In the genomic region with DNA sequence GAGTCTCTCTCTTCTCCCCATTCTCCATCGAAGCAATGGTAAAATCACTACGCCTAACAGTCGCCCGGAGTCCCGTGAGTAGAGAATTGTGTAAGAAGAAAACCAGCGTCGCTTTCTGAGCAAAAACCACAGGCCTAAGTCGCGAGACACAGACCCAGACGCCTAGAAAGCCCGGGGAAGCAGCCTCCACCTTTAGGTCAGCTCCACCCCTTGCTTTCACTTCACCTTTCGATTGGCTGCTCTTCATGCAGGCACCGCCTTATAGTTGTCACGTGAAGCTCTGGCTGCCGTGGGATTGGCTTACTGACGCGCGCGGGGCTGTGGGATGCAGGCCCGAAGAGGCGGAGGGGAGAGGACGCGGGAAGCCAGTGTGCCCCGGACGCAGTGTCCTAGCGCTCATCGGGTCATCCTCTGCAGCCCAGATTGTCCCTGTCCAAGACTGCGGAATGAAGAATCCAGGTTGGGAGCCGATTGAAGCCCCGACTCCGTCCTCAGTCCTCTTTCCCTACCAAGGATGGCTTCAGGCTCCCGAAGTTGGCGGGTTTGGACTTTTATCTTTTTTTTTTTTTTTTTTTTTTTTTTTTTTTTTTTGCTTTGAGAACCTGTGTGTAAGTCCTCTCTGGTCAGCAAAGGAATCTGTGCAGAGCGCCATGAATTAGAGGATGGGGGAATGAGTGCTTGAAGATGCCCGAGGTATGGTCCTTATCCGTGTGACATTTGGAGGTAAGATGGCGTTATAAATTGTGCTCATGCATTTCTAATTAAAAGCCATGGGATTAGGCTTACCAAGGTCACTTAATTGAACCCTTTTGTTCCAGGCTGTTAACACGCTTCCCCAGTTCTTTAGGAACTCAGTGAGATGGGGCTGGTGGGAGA, we compare ENCODE assay signal across 8 mouse cellular contexts. TPM values are rescaled to one million over a fixed set of nuclear protein-coding genes. Genes with fewer than 3 reads are reported as not detected.
A peak's percentile ranks its signal among the peaks of the same experiment; 100 is the strongest.
DNase-seq lines count a peak whose midpoint lies in the region; ATAC-seq and TF ChIP-seq lines count a peak whose summit lies in the region.

No protein-coding gene starts in this region.

- H3K27ac ChIP-seq in brown adipose tissue, adult 24 weeks (replicated peaks; ENCODE audit: low read depth, low read length): peak overlapping the region; percentile 53
- peak overlapping the region; percentile 61 to 79 for H3K27ac ChIP-seq in heart, embryonic 14.5 days (replicated peaks in 1 of 2; ENCODE audit: control insufficient read depth in 1 of 2, insufficient read depth in 1 of 2, low read depth in 2 of 2, low read length in 2 of 2)
- peak overlapping the region; percentile 86 for H3K27ac ChIP-seq in liver, embryonic 14.5 days
- no peak overlapping the region for H3K27ac ChIP-seq in neural tube, embryonic 11.5 days (ENCODE audit: low read depth, low read length)
- H3K27ac ChIP-seq in stomach, postnatal 0 days (replicated peaks): peak overlapping the region; percentile 56; the same call in 1 of the 2 replicates

- H3K9me3 ChIP-seq in heart, embryonic 14.5 days (ENCODE audit: control insufficient read depth, low read length): no peaks in the 10 kb centered on the region
- H3K9me3 ChIP-seq in liver, embryonic 14.5 days (ENCODE audit: control insufficient read depth, low read length): no peaks in the 10 kb centered on the region
- no peaks in the 10 kb centered on the region for H3K9me3 ChIP-seq in neural tube, embryonic 11.5 days (ENCODE audit: control insufficient read depth, low read length)
- H3K9me3 ChIP-seq in stomach, postnatal 0 days (ENCODE audit: control insufficient read depth, low read length): no peaks in the 10 kb centered on the region

- ATAC-seq in heart, embryonic 14.5 days (ENCODE audit: insufficient number of reproducible peaks, insufficient read depth, low FRiP score, low read depth): peak; percentile 99
- peak; percentile 89 for ATAC-seq in liver, embryonic 14.5 days (ENCODE audit: insufficient read depth)
- peak; percentile 100 for ATAC-seq in neural tube, embryonic 11.5 days (ENCODE audit: insufficient read depth, low FRiP score, low TSS enrichment)
- peak; percentile 99 for ATAC-seq in stomach, postnatal 0 days (ENCODE audit: low FRiP score, low TSS enrichment)

- DNase-seq in CD4-positive, CD25-positive, alpha-beta regulatory T cell, adult 2 months (ENCODE audit: low read depth, low spot score): peak; percentile 96
- peak; percentile 62 for DNase-seq in fat pad, adult 2 months (ENCODE audit: extremely low read depth, low read depth, low spot score)
- DNase-seq in kidney, postnatal 25 days: peak; percentile 95 to 98
- peak; percentile 94 to 95 (median 95) for DNase-seq in liver, embryonic 14.5 days (ENCODE audit: low read depth in 3 of 3, low spot score in 3 of 3)
- peak; percentile 95 for DNase-seq in neural tube, embryonic 11.5 days (ENCODE audit: low spot score)
- DNase-seq in stomach, postnatal 0 days (ENCODE audit: low spot score): peak; percentile 94

- no peak for TF ChIP-seq CTCF in liver, embryonic 14.5 days (IDR thresholded peaks at IDR 0.05; ENCODE audit: low read depth)
- TF ChIP-seq CTCF in stomach, postnatal 0 days (IDR thresholded peaks at IDR 0.05; ENCODE audit: low read depth): no peak

- H3K4me2 ChIP-seq in heart, embryonic 14.5 days (ENCODE audit: low read length): peak overlapping the region; percentile 85
- H3K4me2 ChIP-seq in liver, embryonic 14.5 days (ENCODE audit: low read depth): peak overlapping the region; percentile 95
- H3K4me2 ChIP-seq in neural tube, embryonic 11.5 days (ENCODE audit: low read depth): peak overlapping the region; percentile 57
- H3K4me2 ChIP-seq in stomach, postnatal 0 days (replicated peaks; ENCODE audit: low read depth): peak overlapping the region; percentile 86

- under 1% methylated on average over 38 of the region's 38 CpGs for WGBS in heart, embryonic 14.5 days
- under 1% methylated on average over 38 of the region's 38 CpGs for whole genome bisulfite sequencing in liver, embryonic 14.5 days (ENCODE audit: insufficient replicate concordance)
- under 1% methylated on average over 38 of the region's 38 CpGs for WGBS in neural tube, embryonic 11.5 days
- whole genome bisulfite sequencing in stomach, postnatal 0 days: under 1% methylated on average over 37 of the region's 38 CpGs

- no peak for TF ChIP-seq EP300 in liver, embryonic 14.5 days (IDR thresholded peaks at IDR 0.05; ENCODE audit: low read depth)
- TF ChIP-seq EP300 in stomach, postnatal 0 days (optimal IDR thresholded peaks at IDR 0.05): no peak

- H3K4me1 ChIP-seq in brown adipose tissue, adult 24 weeks (ENCODE audit: control insufficient read depth, insufficient read depth, insufficient read length, low read length): no peaks in the 10 kb centered on the region; the same call in 1 of the 2 replicates
- H3K4me1 ChIP-seq in heart, embryonic 14.5 days (ENCODE audit: control insufficient read depth in 2 of 2, insufficient read depth in 2 of 2, low read length in 2 of 2): peaks cover 2 to 12% of the 10 kb centered on the region in 2 experiments; a peak in 2 of 4 replicates
- H3K4me1 ChIP-seq in liver, embryonic 14.5 days (replicated peaks; ENCODE audit: control insufficient read depth in 2 of 2, insufficient read depth in 2 of 2, low read length in 1 of 2): peaks cover 32 to 33% of the 10 kb centered on the region in 2 experiments
- peaks cover 8% of the 10 kb centered on the region for H3K4me1 ChIP-seq in neural tube, embryonic 11.5 days (ENCODE audit: control insufficient read depth, insufficient read depth, low read length)
- peaks cover 2% of the 10 kb centered on the region; the same call in 1 of the 2 replicates for H3K4me1 ChIP-seq in stomach, postnatal 0 days (replicated peaks; ENCODE audit: control insufficient read depth, insufficient read depth)

- H3K27me3 ChIP-seq in heart, embryonic 14.5 days (ENCODE audit: control insufficient read depth, insufficient read depth, low read length): no peaks in the 10 kb centered on the region
- no peaks in the 10 kb centered on the region for H3K27me3 ChIP-seq in liver, embryonic 14.5 days (ENCODE audit: control insufficient read depth, insufficient read depth, low read length)
- H3K27me3 ChIP-seq in neural tube, embryonic 11.5 days (ENCODE audit: control insufficient read depth, insufficient read depth, low read length): no peaks in the 10 kb centered on the region
- no peaks in the 10 kb centered on the region for H3K27me3 ChIP-seq in stomach, postnatal 0 days (ENCODE audit: control insufficient read depth, insufficient read depth, low read length)

- H3K4me3 ChIP-seq in brown adipose tissue, adult 24 weeks (ENCODE audit: insufficient read depth, low read depth, low read length): peak overlapping the region; percentile 61
- H3K4me3 ChIP-seq in heart, embryonic 14.5 days (ENCODE audit: control insufficient read depth in 1 of 2, insufficient read depth in 1 of 2, low read depth in 1 of 2, low read length in 2 of 2): peak overlapping the region; percentile 60 to 64
- H3K4me3 ChIP-seq in liver, embryonic 14.5 days (ENCODE audit: insufficient read depth in 1 of 2, low read depth in 2 of 2, low read length in 2 of 2): peak overlapping the region; percentile 94
- peak overlapping the region; percentile 56 for H3K4me3 ChIP-seq in neural tube, embryonic 11.5 days (ENCODE audit: low read depth, low read length)
- peak overlapping the region; percentile 64 for H3K4me3 ChIP-seq in stomach, postnatal 0 days (ENCODE audit: low read depth, low read length)

- peaks cover 21% of the 10 kb centered on the region for H3K36me3 ChIP-seq in heart, embryonic 14.5 days (ENCODE audit: control insufficient read depth, insufficient read depth, low read length)
- H3K36me3 ChIP-seq in liver, embryonic 14.5 days (replicated peaks; ENCODE audit: control insufficient read depth, insufficient read depth, low read depth): peaks cover 26% of the 10 kb centered on the region
- no peaks in the 10 kb centered on the region; the same call in 1 of the 2 replicates for H3K36me3 ChIP-seq in neural tube, embryonic 11.5 days (ENCODE audit: control insufficient read depth, insufficient read depth, low read length)
- no peaks in the 10 kb centered on the region; the same call in 1 of the 2 replicates for H3K36me3 ChIP-seq in stomach, postnatal 0 days (ENCODE audit: control insufficient read depth, insufficient read depth, low read length)

- H3K9ac ChIP-seq in heart, embryonic 14.5 days (ENCODE audit: low read length): peak overlapping the region; percentile 81
- H3K9ac ChIP-seq in liver, embryonic 14.5 days (replicated peaks): peak overlapping the region; percentile 93
- H3K9ac ChIP-seq in neural tube, embryonic 11.5 days (ENCODE audit: low read length): peak overlapping the region; percentile 69
- peak overlapping the region; percentile 70 for H3K9ac ChIP-seq in stomach, postnatal 0 days (ENCODE audit: low read length)

RNA-seq across cellular contexts. Expression of a gene that starts 5.1 kb away (rescaled TPM):
- polyA plus RNA-seq in brown adipose tissue, adult 24 weeks (2012; ENCODE audit: insufficient read depth, insufficient read length, missing spikeins): not detected in 2 replicates
- 0.15 and 0.32 TPM in 2 replicates for polyA plus RNA-seq in heart, embryonic 14.5 days (2014; fragmentation: Nextera tagmentation; extraction: Ambion mirVana)
- polyA plus RNA-seq in liver, embryonic 14.5 days (2012; rRNA removed): 11.4 and 15.4 TPM in 2 replicates
- polyA plus RNA-seq in liver, embryonic 14.5 days (2014; fragmentation: Nextera tagmentation; extraction: Ambion mirVana): 29.3 and 30.4 TPM in 2 replicates
- polyA plus RNA-seq in neural tube, embryonic 11.5 days (2014; fragmentation: Nextera tagmentation; extraction: Ambion mirVana): 0.82 and 1.1 TPM in 2 replicates
- 0.04 TPM in 2 replicates for polyA plus RNA-seq in stomach, postnatal 0 days (2015; fragmentation: Nextera tagmentation; extraction: Ambion mirVana)

RNA-seq across cellular contexts. Expression of a gene that starts 7.2 kb away (rescaled TPM):
- 21.0 and 26.5 TPM in 2 replicates for polyA plus RNA-seq in brown adipose tissue, adult 24 weeks (2012; ENCODE audit: insufficient read depth, insufficient read length, missing spikeins)
- polyA plus RNA-seq in heart, embryonic 14.5 days (2014; fragmentation: Nextera tagmentation; extraction: Ambion mirVana): 44.6 and 46.5 TPM in 2 replicates
- 10.5 and 11.7 TPM in 2 replicates for polyA plus RNA-seq in liver, embryonic 14.5 days (2012; rRNA removed)
- 20.9 and 22.3 TPM in 2 replicates for polyA plus RNA-seq in liver, embryonic 14.5 days (2014; fragmentation: Nextera tagmentation; extraction: Ambion mirVana)
- polyA plus RNA-seq in neural tube, embryonic 11.5 days (2014; fragmentation: Nextera tagmentation; extraction: Ambion mirVana): 134 and 137 TPM in 2 replicates
- polyA plus RNA-seq in stomach, postnatal 0 days (2015; fragmentation: Nextera tagmentation; extraction: Ambion mirVana): 20.0 and 21.5 TPM in 2 replicates

RNA-seq across cellular contexts. Expression of a gene that starts 10.8 kb away (rescaled TPM):
- 4.2 and 9.8 TPM in 2 replicates for polyA plus RNA-seq in brown adipose tissue, adult 24 weeks (2012; ENCODE audit: insufficient read depth, insufficient read length, missing spikeins)
- 9.0 and 9.2 TPM in 2 replicates for polyA plus RNA-seq in heart, embryonic 14.5 days (2014; fragmentation: Nextera tagmentation; extraction: Ambion mirVana)
- 3.1 and 3.4 TPM in 2 replicates for polyA plus RNA-seq in liver, embryonic 14.5 days (2012; rRNA removed)
- polyA plus RNA-seq in liver, embryonic 14.5 days (2014; fragmentation: Nextera tagmentation; extraction: Ambion mirVana): 4.2 and 4.8 TPM in 2 replicates
- 17.0 and 17.9 TPM in 2 replicates for polyA plus RNA-seq in neural tube, embryonic 11.5 days (2014; fragmentation: Nextera tagmentation; extraction: Ambion mirVana)
- polyA plus RNA-seq in stomach, postnatal 0 days (2015; fragmentation: Nextera tagmentation; extraction: Ambion mirVana): 9.1 and 10.1 TPM in 2 replicates
